Mouse (Mus musculus): Measurements from ENCODE around the gene Catsper1.

DNA sequence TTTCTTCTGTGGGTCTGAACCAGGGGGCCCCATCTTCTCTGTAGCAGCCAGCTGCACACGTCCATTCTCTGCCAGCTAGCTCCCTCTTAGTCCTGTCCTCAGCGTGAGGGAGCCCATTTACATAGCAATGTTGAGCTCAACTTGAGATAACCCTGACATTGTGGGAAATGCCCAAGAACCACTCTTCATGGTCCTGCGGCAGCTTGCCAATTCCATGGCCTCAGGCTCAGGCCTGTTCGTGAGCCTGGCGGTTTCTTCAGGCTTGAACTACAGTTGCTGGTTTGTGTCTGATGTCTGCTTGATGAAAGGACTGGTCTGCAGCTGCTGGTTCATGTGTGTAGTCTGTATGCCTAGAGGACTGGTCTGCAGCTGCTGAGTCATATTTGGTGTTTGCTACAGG, 800 bp upstream of the Catsper1 start:
- no peak for TF ChIP-seq POLR2A (IDR thresholded peaks at IDR 0.05; ENCODE audit: extremely low read depth, insufficient read depth, low read length)
- TF ChIP-seq CTCF (IDR thresholded peaks at IDR 0.05; ENCODE audit: low read depth, low read length), result no peak

Data from liver, adult 2 months (tissue).